Mouse (Mus musculus) neutrophil, adult 83 days (primary cell): Measurements from ENCODE around the gene Btbd35f18. TPM values are rescaled to one million over a fixed set of nuclear protein-coding genes. Genes with fewer than 3 reads are reported as not detected.

ENCODE experiments used
- total RNA-seq, 2 experiments: library from RNA; stranded (reverse); gene quantifications; one replicate each; pipeline ENCODE4 v1.2.4; 2023

The Btbd35f18 gene
- total RNA-seq, result not detected

GRCm38 (mm10) chrX:3699933-3700332 is at the start of gene Btbd35f18:
Btbd35f18 (plus strand) TSS chrX:3700233.

Other genes with a start within 250 kb of the Btbd35f18 start
- gene Btbd35f10, start 52.7 kb downstream of the Btbd35f18 start, total RNA-seq, result not detected